Mouse (Mus musculus): ENCODE results near the gene Sp3. TPM values are rescaled to one million over a fixed set of nuclear protein-coding genes. Genes with fewer than 3 reads are reported as not detected.
A peak's percentile ranks its signal among the peaks of the same experiment; 100 is the strongest.

Sp3 gene
- polyA plus RNA-seq, 1 experiment = 8.4 TPM

- TF ChIP-seq POLR2A (IDR thresholded peaks at IDR 0.05; ENCODE audit: insufficient read length, low read depth) = no peak
- TF ChIP-seq SRF (IDR thresholded peaks at IDR 0.05; ENCODE audit: control insufficient read depth, insufficient read length, low read depth) = no peak
- no peak for TF ChIP-seq TCF3 (IDR thresholded peaks at IDR 0.05; ENCODE audit: insufficient read length, low read depth)
- TF ChIP-seq TCF12 (IDR thresholded peaks at IDR 0.05; ENCODE audit: insufficient read depth, poor library complexity, severe bottlenecking) = no peak
- no peak for TF ChIP-seq POLR2AphosphoS2 (IDR thresholded peaks at IDR 0.05; ENCODE audit: insufficient read length, low read depth)
- no peak for TF ChIP-seq USF1 (IDR thresholded peaks at IDR 0.05; ENCODE audit: low read depth)
- TF ChIP-seq MYOG (IDR thresholded peaks at IDR 0.05; ENCODE audit: control insufficient read depth in 1 of 3, insufficient read depth in 1 of 3, insufficient read length in 2 of 3, low read depth in 2 of 3) = no peak
- TF ChIP-seq CEBPB (IDR thresholded peaks at IDR 0.05; ENCODE audit: insufficient read depth, poor library complexity, severe bottlenecking) = no peak
- no peak for TF ChIP-seq MYOD1 (IDR thresholded peaks at IDR 0.05; ENCODE audit: control insufficient read depth in 1 of 3, insufficient read length in 2 of 3, low read depth in 2 of 3)
- TF ChIP-seq REST (IDR thresholded peaks at IDR 0.05; ENCODE audit: insufficient read depth, insufficient read length) = no peak
- no peak for TF ChIP-seq MAX (IDR thresholded peaks at IDR 0.05; ENCODE audit: low read depth)
- TF ChIP-seq E2F4 (IDR thresholded peaks at IDR 0.05; ENCODE audit: insufficient read depth) = no peak
- no peak overlapping the region for H3ac ChIP-seq (ENCODE audit: control insufficient read depth, insufficient read length)
- H3K36me3 ChIP-seq (ENCODE audit: control insufficient read depth, insufficient read depth) = peaks cover 3% of the 10 kb centered on the region
- no peak overlapping the region for H3K4me2 ChIP-seq (ENCODE audit: low read depth)
- no peaks in the 10 kb centered on the region for H3K27me3 ChIP-seq (ENCODE audit: control insufficient read depth, insufficient read depth, insufficient read length)
- no peaks in the 10 kb centered on the region for H3K79me2 ChIP-seq (ENCODE audit: control insufficient read depth, insufficient read depth)
- no peak overlapping the region for H3K4me3 ChIP-seq
Observed at GRCm38 (mm10) chr2:72984806-72985205, 4.6 kb upstream of the Sp3 start.

DNA sequence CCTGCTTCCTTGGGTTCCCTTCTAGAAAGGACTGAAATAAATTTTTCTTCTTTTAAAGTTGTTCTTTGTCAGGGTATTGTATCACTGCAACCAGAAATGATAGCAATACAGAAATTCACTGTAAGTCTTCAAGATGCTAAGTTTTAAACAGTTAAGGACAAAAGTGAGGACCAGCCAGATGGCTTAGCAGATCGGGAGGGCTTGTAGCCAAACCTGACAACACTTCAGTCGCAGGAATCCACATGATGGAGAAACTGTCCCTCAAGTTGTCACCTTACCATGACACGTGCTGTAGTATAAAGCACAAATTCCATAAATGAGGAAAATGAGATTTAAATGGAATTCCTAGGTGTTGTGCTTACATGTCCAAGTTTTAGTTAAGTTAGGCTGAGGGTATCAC is 3.0 kb upstream of the Sp3 start:
- H3K4me3 ChIP-seq = no peak overlapping the region
- no peak overlapping the region for H3ac ChIP-seq (ENCODE audit: control insufficient read depth, insufficient read length)
- no peaks in the 10 kb centered on the region for H3K27me3 ChIP-seq (ENCODE audit: control insufficient read depth, insufficient read depth, insufficient read length)
- H3K4me2 ChIP-seq (ENCODE audit: low read depth) = no peak overlapping the region
- H3K36me3 ChIP-seq (ENCODE audit: control insufficient read depth, insufficient read depth) = peaks cover 3% of the 10 kb centered on the region
- H3K79me2 ChIP-seq (ENCODE audit: control insufficient read depth, insufficient read depth) = peaks cover 3% of the 10 kb centered on the region
- TF ChIP-seq REST (IDR thresholded peaks at IDR 0.05; ENCODE audit: insufficient read depth, insufficient read length) (no peak), CEBPB (IDR thresholded peaks at IDR 0.05; ENCODE audit: insufficient read depth, poor library complexity, severe bottlenecking) (no peak), TCF12 (IDR thresholded peaks at IDR 0.05; ENCODE audit: insufficient read depth, poor library complexity, severe bottlenecking) (no peak), USF1 (IDR thresholded peaks at IDR 0.05; ENCODE audit: low read depth) (no peak), E2F4 (IDR thresholded peaks at IDR 0.05; ENCODE audit: insufficient read depth) (no peak), TCF3 (IDR thresholded peaks at IDR 0.05; ENCODE audit: insufficient read length, low read depth) (no peak), MYOD1 (IDR thresholded peaks at IDR 0.05; ENCODE audit: control insufficient read depth in 1 of 3, insufficient read length in 2 of 3, low read depth in 2 of 3) (no peak), POLR2A (IDR thresholded peaks at IDR 0.05; ENCODE audit: insufficient read length, low read depth) (no peak), SRF (IDR thresholded peaks at IDR 0.05; ENCODE audit: control insufficient read depth, insufficient read length, low read depth) (no peak), MYOG (IDR thresholded peaks at IDR 0.05; ENCODE audit: control insufficient read depth in 1 of 3, insufficient read depth in 1 of 3, insufficient read length in 2 of 3, low read depth in 2 of 3) (no peak), POLR2AphosphoS2 (IDR thresholded peaks at IDR 0.05; ENCODE audit: insufficient read length, low read depth) (no peak), MAX (IDR thresholded peaks at IDR 0.05; ENCODE audit: low read depth) (no peak)

DNA sequence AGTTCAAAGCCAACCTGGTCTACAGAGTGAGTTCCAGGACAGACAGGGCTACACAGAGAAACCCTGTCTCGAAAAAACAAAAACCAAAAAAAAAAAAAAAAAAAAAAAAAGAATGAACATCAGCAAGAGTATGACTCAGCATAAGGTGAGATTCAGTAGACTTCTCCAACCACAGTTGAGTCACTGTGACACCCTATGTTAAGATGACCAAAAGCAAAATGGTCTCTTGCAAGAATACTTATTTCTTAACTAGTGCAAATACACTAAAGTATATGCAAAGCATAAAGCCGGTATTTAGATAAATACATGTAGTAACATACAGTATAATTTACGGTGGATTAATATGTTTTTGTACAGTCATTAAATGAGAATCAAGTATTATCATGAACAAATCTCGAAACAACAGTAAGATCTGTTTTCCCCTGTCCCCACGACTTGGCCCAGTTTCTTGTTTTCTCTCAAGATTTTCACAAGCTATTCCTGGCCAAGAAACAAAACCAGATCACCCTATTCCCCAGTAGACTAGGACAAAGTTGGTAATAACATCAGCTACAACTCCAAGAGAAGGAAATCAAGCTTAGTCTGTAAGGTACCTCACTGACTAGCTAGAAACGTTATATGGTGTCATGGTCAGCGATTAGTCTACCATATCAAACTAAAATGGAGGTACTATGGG is 2.0 kb upstream of the Sp3 start:
- no peak overlapping the region for H3ac ChIP-seq (ENCODE audit: control insufficient read depth, insufficient read length)
- no peak overlapping the region for H3K4me2 ChIP-seq (ENCODE audit: low read depth)
- H3K36me3 ChIP-seq (ENCODE audit: control insufficient read depth, insufficient read depth) = no peaks in the 10 kb centered on the region
- TF ChIP-seq E2F4 (IDR thresholded peaks at IDR 0.05; ENCODE audit: insufficient read depth) = no peak
- TF ChIP-seq USF1 (IDR thresholded peaks at IDR 0.05; ENCODE audit: low read depth) = no peak
- TF ChIP-seq MYOD1 (IDR thresholded peaks at IDR 0.05; ENCODE audit: control insufficient read depth in 1 of 3, insufficient read length in 2 of 3, low read depth in 2 of 3) = no peak
- no peak for TF ChIP-seq REST (IDR thresholded peaks at IDR 0.05; ENCODE audit: insufficient read depth, insufficient read length)
- no peak for TF ChIP-seq POLR2A (IDR thresholded peaks at IDR 0.05; ENCODE audit: insufficient read length, low read depth)
- no peak for TF ChIP-seq CEBPB (IDR thresholded peaks at IDR 0.05; ENCODE audit: insufficient read depth, poor library complexity, severe bottlenecking)
- no peak for TF ChIP-seq TCF12 (IDR thresholded peaks at IDR 0.05; ENCODE audit: insufficient read depth, poor library complexity, severe bottlenecking)
- TF ChIP-seq POLR2AphosphoS2 (IDR thresholded peaks at IDR 0.05; ENCODE audit: insufficient read length, low read depth) = no peak
- TF ChIP-seq SRF (IDR thresholded peaks at IDR 0.05; ENCODE audit: control insufficient read depth, insufficient read length, low read depth) = no peak
- no peak for TF ChIP-seq MYOG (IDR thresholded peaks at IDR 0.05; ENCODE audit: control insufficient read depth in 1 of 3, insufficient read depth in 1 of 3, insufficient read length in 2 of 3, low read depth in 2 of 3)
- no peak for TF ChIP-seq MAX (IDR thresholded peaks at IDR 0.05; ENCODE audit: low read depth)
- TF ChIP-seq TCF3 (IDR thresholded peaks at IDR 0.05; ENCODE audit: insufficient read length, low read depth) = no peak
- peaks cover 13% of the 10 kb centered on the region for H3K79me2 ChIP-seq (ENCODE audit: control insufficient read depth, insufficient read depth)
- no peaks in the 10 kb centered on the region for H3K27me3 ChIP-seq (ENCODE audit: control insufficient read depth, insufficient read depth, insufficient read length)
- no peak overlapping the region for H3K4me3 ChIP-seq

GRCm38 (mm10) chr2:72981441-72982109 is 1.3 kb upstream of the Sp3 start:
- no peak for TF ChIP-seq REST (IDR thresholded peaks at IDR 0.05; ENCODE audit: insufficient read depth, insufficient read length)
- no peaks in the 10 kb centered on the region for H3K36me3 ChIP-seq (ENCODE audit: control insufficient read depth, insufficient read depth)
- H3K4me2 ChIP-seq (ENCODE audit: low read depth) = peak overlapping the region; percentile 49
- no peaks in the 10 kb centered on the region for H3K27me3 ChIP-seq (ENCODE audit: control insufficient read depth, insufficient read depth, insufficient read length)
- H3K4me3 ChIP-seq = peak overlapping the region; percentile 45
- H3ac ChIP-seq (ENCODE audit: control insufficient read depth, insufficient read length) = peak overlapping the region; percentile 80
- H3K79me2 ChIP-seq (ENCODE audit: control insufficient read depth, insufficient read depth) = peaks cover 20% of the 10 kb centered on the region
